Mouse (Mus musculus): ENCODE data around the gene Zbtb22. TPM values are rescaled to one million over a fixed set of nuclear protein-coding genes. Genes with fewer than 3 reads are reported as not detected.
"Not testable (repeated sequence)": the region's sequence is repeated elsewhere in the genome, so short reads cannot be mapped to it uniquely, and the experiment has no call there.

The Zbtb22 gene
- 27.4 and 38.8 TPM in 2 replicates for total RNA-seq (2021)
- long read RNA-seq, transcript Zbtb22-201 (2 exons, 2,612 nt) = major isoform, 49 of 66 reads
- long read RNA-seq, partial matches to known transcripts = 16 of 66 reads
- long read RNA-seq, other reads (novel, unspliced or antisense) = 1 of 66 reads

GRCm38 (mm10) chr17:33915671-33916250 is at the start of gene Zbtb22, which contains the start of gene Tapbp:
Gene Zbtb22 (plus strand): TSS chr17:33915904.
Gene Tapbp (plus strand): TSS chr17:33915899.
- peak; percentile 94 for DNase-seq

DNA sequence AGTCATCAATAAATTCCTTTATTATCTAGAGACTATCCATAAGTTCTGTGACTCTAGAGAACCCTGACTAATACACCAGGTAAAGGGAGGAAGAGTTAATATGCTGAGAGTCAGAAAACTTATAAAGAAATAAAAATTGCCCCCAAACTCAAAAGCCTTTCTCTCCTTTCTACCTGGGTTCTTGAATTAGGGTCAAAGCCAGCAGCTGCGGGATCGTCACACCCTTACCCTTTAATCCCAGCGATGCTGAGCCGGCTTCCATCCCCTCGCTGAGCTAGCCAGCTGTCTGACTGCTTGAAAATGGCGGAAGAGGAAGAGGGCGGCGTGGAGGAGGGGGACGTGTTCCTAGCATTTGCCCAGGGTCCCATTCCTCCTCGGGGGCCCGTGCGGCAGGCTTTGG is 42.2 kb upstream of the Zbtb22 start, which contains the start of gene Gm7029:
Gene Gm7029 (plus strand): TSS at position 301 of the 400 bp plus-strand sequence.
- not testable (repeated sequence) for DNase-seq

DNA sequence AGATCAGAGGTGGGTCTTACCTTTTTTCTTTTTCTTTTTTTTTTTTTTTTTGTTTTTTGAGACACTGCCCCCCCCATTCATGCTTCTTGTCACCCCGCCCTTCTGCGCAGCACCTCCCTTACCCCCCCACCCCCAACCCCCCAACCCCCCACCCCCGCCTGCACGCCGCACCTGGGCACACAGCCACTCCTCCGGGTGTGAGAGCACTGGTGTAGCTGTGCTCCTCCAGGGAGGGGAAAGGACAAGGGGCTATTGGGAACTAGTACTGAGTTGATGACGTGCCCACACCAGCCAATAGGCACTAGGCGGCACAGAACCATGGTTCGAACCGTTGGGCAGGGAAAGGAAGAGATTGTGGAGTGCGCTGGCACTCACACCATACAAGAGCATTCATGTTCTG is 41.3 kb upstream of the Zbtb22 start:
- DNase-seq = peak; percentile 8

GRCm38 (mm10) chr17:33875797-33876196 is 39.9 kb upstream of the Zbtb22 start:
- DNase-seq = peak; percentile 14

- DNase-seq = not testable (repeated sequence)
These were observed 31.4 kb upstream of the Zbtb22 start for GRCm38 (mm10) chr17:33884320-33884719.

DNA sequence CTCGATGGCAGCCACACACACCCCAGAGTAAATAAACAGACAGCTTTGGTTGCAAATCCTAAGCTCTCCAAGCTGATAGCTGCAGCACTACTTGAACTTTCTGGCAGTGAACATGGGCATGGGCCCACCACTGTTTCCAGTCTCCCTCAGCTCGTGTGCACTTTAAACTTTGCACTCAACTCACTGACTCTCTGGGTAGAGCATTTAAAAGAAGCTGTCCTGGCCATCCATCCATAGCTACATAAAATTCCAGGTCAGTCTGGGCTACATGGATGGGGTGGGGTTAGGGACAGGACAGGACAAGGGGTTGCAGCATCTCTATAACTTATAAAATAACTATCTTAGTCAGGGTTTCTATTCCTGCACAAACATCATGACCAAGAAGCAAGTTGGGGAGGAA is 27.9 kb upstream of the Zbtb22 start:
- DNase-seq = not testable (repeated sequence)

DNA sequence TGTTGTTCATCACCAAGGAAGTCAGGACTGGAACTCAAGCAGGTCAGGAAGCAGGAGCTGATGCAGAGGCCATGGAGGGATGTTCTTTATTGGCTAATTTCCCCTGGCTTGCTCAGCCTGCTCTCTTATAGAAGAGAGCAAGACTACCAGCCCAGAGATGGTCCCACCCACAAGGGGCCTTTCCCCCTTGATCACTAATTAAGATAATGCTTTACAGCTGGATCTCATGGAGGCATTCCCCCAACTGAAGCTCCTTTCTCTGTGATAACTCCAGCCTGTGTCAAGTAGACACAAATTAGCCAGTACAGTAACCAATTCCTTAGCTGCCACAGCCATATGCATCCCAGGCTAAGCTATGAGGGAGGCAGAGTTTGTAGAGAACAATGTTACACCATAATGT is 27.5 kb upstream of the Zbtb22 start:
- DNase-seq = not testable (repeated sequence)

GRCm38 (mm10) chr17:33889941-33890532 is 25.7 kb upstream of the Zbtb22 start:
- DNase-seq = not testable (repeated sequence)

DNA sequence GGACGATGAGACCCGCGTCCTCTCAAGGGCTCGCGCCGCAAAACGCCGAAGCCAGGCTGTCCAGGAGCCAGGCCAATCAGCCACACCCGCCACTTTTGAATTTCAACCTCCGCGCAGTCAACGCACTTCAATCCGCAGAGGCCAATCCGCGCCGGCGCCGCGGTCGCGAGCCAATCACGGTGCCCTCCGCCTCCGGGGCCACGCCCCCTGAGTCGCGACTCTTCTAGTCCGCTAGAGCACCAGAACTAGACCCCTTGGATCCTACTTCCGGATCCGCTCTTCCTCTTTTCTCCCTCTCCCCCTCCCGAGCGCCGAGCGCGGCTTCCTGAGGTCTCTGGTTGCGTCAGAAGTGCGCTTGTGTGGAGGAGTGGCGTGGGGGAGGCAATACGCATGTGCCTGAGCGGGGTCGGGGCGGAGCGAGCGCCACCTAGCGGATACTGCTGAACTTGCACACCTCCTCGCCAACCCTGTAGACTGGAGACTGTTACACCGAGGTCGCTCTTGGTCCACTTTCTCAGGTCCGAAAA is 25.1 kb upstream of the Zbtb22 start, which contains the start of gene Kifc1:
Gene Kifc1 (minus strand): TSS at position 129 of the 527 bp plus-strand sequence.
- peak; percentile 97 for DNase-seq

DNA sequence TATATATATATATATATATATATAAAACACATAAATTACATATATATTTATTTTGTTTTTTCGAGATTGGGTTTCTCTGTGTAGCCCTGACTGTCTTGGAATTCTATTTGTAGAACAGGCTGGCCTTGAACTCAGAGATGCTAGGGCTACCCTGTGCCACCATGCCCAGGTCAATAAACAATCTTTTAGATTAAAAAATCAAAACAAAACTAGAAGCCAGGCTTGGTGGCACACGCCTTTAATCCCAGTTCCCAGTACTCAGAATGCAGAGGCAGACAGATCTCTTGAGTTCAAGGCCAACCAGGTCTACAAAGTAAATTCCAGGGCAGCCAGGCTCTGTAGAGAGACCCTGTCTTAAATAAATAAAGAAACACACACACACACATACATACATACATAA is 24.3 kb upstream of the Zbtb22 start:
- no peak for DNase-seq

GRCm38 (mm10) chr17:33891892-33892291 is 23.8 kb upstream of the Zbtb22 start:
- DNase-seq = not testable (repeated sequence)

DNA sequence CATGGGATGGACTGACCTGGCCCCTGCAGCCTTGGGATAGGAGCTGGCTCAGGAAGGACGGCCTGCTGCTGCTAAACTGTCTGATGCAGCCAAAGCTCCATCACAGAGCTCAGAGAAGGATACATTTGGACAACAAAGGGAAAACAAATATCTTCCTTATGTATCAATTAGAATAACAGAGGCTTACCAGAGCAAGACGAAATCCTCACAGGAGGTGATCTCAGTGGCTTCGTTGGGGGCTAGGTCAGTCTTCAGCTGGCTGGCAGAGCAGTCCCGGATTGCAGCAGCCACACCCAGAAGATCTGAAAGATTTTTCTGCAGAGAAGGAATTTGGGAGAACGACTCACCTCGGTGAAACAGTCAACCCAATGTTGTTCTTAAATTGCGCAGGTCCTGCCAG is 23.3 kb upstream of the Zbtb22 start:
- DNase-seq = no peak

DNA sequence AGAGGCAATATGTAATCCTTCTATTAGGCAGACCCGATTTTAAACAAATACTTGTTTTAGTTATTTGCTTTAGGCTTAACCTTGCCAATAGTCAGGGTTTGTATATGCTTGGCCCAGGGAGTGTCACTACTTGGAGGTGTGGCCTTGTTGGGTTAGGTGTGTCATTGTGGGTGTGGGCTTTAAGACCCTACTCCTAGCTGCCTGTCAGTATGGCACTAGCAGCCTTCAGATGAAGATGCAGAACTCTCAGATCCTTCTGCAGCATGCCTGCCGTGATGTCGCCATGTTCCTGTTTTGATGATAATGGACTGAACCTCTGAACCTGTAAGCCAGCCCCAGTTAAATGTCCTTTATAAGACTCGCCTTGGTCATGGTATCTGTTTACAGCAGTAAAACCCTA is 22.7 kb upstream of the Zbtb22 start:
- not testable (repeated sequence) for DNase-seq

DNA sequence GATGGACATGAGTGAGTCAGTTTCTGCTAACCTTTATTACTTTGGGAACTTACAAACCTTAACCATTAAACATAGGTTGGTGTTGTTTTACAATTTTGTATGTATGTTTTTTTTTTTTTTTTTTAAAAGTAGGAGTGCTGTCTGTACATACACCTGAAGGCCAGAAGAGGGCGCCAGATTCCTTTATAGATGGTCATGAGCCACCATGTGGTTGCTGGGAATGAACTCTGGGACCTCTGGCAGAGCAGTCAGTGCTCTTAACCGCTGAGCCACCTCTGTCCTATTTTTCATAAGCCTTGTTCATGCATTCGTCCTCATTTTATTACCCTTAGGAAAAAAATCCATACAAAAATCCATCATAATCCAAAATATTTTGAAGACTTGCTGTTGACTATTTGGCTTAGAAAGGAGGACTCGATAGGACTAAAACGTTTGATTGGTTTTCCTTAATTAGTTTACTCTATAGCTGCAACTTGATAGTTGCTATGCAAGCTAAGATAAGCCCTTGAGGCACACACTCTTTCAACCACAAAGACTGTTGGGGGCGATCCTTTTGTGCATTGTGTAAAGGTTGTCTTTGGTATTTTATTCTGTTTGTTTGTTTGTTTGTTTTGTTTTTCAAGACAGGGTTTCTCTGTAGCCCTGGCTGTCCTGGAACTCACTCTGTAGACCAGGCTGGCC is 18.4 kb upstream of the Zbtb22 start:
- DNase-seq = no peak

DNA sequence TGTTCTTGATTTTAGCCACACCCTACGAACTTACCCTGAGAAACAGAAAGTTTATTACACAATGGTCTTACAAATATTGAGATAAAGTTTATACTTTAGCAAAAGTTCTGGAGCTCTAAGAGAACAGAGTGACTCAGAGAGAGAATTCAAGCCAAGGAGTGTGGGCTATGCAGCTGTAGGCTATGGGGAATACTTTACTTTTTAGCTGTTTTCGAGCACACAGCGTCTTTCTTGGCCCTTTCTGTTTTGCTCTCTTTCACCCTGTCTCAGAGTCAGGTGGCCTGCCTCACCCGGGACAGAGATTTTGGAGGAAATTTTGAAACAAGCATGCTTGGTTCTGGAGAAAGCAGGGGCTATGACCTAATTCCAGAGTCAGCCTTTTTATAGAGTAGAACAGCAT is 17.5 kb upstream of the Zbtb22 start:
- DNase-seq = not testable (repeated sequence)

DNA sequence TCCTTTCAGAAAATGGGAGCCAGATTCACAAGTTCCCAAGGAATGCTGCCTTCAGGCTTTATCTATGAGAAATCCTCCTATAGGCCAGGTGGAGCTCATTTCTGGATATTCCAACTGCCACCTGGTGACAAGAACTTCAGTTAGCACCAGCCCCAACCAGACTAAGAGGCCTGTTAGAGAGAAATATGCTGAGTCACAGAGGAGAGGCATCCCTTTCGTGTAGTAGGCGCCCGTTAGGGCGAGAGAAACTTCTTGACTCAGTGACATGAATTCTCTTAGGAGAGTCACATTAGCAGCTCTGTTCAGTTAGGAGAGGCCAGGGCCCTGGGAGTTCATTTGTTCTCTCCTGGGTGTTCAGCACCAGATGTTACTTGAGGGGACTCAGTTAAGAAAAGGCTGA is 16.1 kb upstream of the Zbtb22 start:
- DNase-seq = no peak

DNA sequence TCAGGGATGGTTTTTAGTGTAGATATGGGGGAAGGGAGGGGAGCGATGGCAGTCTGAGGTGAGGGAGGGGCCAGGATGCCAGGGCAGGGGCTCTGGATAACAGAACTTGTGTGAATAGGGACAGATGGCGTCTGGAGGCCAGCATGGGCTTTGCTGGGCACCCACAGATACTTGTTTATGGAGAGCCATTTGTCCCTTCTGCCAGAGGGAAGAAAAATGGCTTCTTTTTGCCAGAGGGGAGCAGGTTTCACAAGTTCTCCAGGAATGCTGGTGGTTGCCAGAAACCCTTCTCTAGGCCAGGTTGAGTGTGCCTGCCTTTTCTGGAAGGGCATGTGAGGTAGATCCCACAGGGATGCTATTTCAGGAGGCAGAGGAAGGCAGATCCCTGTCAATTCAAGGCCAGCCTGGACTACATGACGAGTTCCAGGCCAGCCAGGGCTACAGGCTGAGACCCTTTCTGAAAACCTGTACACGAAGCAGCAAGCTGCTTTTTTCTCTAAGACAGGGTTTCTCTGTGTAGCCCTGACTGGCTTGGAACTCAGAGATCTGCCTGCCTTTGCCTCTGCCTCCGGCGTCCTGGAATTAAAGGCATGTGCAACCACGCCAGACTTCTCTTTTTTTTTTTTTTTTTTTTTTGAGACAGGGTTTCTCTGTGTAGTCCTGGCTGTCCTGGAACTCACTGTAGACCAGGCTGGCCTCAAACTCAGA is 15.3 kb upstream of the Zbtb22 start:
- no peak for DNase-seq

GRCm38 (mm10) chr17:33900989-33901314 is 14.8 kb upstream of the Zbtb22 start:
- DNase-seq = no peak

GRCm38 (mm10) chr17:33901653-33902052 is 14.1 kb upstream of the Zbtb22 start:
- DNase-seq = no peak

- no peak for DNase-seq
These were observed 13.6 kb upstream of the Zbtb22 start for GRCm38 (mm10) chr17:33902079-33902478.

- no peak for DNase-seq
These were observed 13.2 kb upstream of the Zbtb22 start for GRCm38 (mm10) chr17:33902491-33902890.

DNA sequence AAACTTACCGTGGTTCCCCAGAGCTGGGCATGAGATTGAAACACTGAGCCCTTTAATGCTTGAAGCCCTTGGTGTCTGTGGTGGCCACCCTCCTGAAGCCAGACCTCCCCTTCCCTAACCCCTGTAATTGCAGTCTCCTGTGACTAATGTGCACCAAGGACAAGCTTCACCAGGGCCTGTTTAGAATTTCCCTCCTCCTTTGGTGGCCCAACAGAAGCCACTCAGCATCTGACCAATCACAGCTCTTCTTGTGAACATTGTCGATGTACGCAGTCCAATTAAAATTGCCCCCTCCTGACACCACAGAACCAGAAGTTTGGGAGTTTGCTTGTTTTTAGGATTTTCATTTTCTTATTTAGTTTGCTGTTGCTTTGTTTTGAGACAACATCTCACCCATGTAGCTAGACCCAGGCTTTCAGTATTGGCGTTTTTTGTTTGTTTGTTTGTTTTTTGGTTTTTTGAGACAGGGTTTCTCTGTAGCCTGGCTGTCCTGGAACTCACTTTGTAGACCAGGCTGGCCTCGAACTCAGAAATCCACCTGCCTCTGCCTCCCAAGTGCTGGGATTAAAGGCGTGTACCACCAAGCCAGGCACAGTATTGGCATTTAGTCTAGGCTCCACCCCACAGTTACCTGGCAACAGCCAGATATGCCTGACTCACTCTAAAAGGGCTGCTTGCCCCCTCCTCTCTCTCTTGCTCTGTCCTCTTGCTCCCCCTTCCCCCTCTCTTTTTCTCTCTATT is 11.6 kb upstream of the Zbtb22 start:
- DNase-seq = not testable (repeated sequence)
